Mouse (Mus musculus) limb, embryonic 11.5 days (tissue): ENCODE data around the gene Cdhr3. TPM values are rescaled to one million over a fixed set of nuclear protein-coding genes. Genes with fewer than 3 reads are reported as not detected.

ENCODE experiments used
- ATAC-seq: fragments of 200-750 bp; cut with Nextera tagmentation; 2 replicates; pipeline ENCODE4 v1.8.0; 2017; ENCODE audit warnings: low read depth; ENCODE audit not compliant: insufficient number of reproducible peaks, low FRiP score, low TSS enrichment
- DNase-seq: peaks from one replicate; pipeline ENCODE4 v3.0.0-alpha.2; 2015; ENCODE audit warnings: low spot score
- H3K27ac ChIP-seq: fragments of 300-500 bp; sonication (generic); replicated peaks from 2 replicates; pipeline ENCODE4 v1.5.1; 2014; ENCODE audit warnings: low read depth, mild to moderate bottlenecking, low read length
- H3K27me3 ChIP-seq: fragments of 300-500 bp; sonication (generic); 2 replicates; pipeline ENCODE4 v1.6.1; 2014; ENCODE audit warnings: mild to moderate bottlenecking, low read length, mixed read lengths; ENCODE audit not compliant: control insufficient read depth, insufficient read depth
- H3K36me3 ChIP-seq: fragments of 300-500 bp; sonication (generic); 2 replicates; pipeline ENCODE4 v1.6.1; 2014; ENCODE audit warnings: mild to moderate bottlenecking, low read length, moderate library complexity, mixed read lengths; ENCODE audit not compliant: control insufficient read depth, insufficient read depth
- H3K4me1 ChIP-seq: fragments of 300-500 bp; sonication (generic); 2 replicates; pipeline ENCODE4 v1.6.1; 2014; ENCODE audit warnings: low read length, mixed read lengths; ENCODE audit not compliant: control insufficient read depth, insufficient read depth
- H3K4me2 ChIP-seq: fragments of 300-500 bp; sonication (generic); 2 replicates; pipeline ENCODE4 v1.6.1; 2014; ENCODE audit warnings: low read depth, mild to moderate bottlenecking, moderate library complexity; ENCODE audit not compliant: severe bottlenecking
- H3K4me3 ChIP-seq: fragments of 300-500 bp; sonication (generic); 2 replicates; pipeline ENCODE4 v1.5.1; 2014; ENCODE audit warnings: low read depth, low read length
- H3K9ac ChIP-seq: fragments of 300-500 bp; sonication (generic); 2 replicates; pipeline ENCODE4 v1.6.1; 2014; ENCODE audit warnings: mild to moderate bottlenecking, low read length
- H3K9me3 ChIP-seq: fragments of 300-500 bp; sonication (generic); 2 replicates; pipeline ENCODE4 v1.6.1; 2016; ENCODE audit warnings: low read length; ENCODE audit not compliant: control insufficient read depth
- WGBS: fragments of 180-500 bp; shearing (Covaris S2); extraction: QIAGEN DNeasy Blood & Tissue Kit; methylation state at CpG from one replicate; pipeline ENCODE4 v1.1.7; 2014; 5-methylcytosine and 5-hydroxymethylcytosine counted together
- polyA plus RNA-seq: library from polyadenylated mRNA; unstranded; fragments of >200 nt; fragmentation: Nextera tagmentation; extraction: Ambion mirVana; gene quantifications from 2 replicates; pipeline ENCODE4 v1.2.1, GENCODE M21; 2014

Gene Cdhr3
- polyA plus RNA-seq, 1 experiment from 2014 or later, result not detected

DNA sequence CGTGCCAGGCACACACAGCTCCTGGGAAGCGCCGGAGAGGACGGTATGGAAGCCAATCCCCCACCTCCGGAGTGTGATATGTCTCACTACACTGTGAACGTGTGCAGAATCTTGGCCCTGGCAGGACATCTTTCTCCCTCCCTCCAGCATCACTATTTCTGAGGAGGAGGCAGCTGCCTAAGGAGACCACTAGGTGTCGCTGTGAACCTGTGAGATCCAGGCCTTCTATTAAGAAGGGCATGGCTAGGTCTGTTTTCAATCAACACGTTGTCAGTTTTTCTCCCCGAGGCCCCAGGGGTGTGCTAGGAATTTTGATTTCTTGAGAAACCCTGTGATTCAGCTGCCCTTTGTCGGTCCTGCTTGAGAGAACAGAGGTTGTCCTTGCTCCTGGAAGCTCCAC is 65.6 kb downstream of the Cdhr3 start:
- DNase-seq (peak; percentile 86), ATAC-seq (peak; percentile 73)
- no peaks in the 10 kb centered on the region for H3K27me3 ChIP-seq
- H3K9ac ChIP-seq, result no peak overlapping the region
- no peak overlapping the region for H3K27ac ChIP-seq
- H3K4me3 ChIP-seq, result no peak overlapping the region
- H3K4me2 ChIP-seq, result peak overlapping the region; percentile 27; the same call in 1 of the 2 replicates
- 4% methylated on average over 10 of the region's 10 CpGs for WGBS
- H3K36me3 ChIP-seq, result no peaks in the 10 kb centered on the region
- H3K4me1 ChIP-seq, result peaks cover 15% of the 10 kb centered on the region
- no peaks in the 10 kb centered on the region for H3K9me3 ChIP-seq

DNA sequence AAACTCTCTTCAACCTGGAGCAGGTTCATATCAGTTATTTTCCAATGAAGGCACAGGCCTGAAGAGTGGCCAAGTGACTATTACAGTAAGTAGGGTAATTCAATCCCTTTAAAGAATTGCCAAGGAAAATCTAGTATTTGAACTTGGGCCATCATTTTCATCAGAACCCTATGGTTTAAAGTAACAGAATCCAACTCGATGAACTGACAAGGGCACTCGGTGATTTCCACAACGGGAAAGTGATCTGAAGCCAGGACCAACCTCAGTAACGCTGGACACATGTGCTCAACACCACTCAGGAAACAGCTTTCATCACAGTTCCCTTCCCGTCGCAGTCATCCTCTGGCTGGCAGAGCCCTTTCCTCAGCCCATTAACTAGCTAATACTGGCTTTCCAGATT is 68.2 kb downstream of the Cdhr3 start:
- 62% methylated on average over 6 of the region's 6 CpGs for WGBS
- H3K9me3 ChIP-seq, result no peaks in the 10 kb centered on the region
- no peak overlapping the region for H3K27ac ChIP-seq
- ATAC-seq, result no peak
- no peaks in the 10 kb centered on the region for H3K36me3 ChIP-seq
- H3K9ac ChIP-seq, result no peak overlapping the region
- no peak for DNase-seq
- H3K27me3 ChIP-seq, result no peaks in the 10 kb centered on the region
- H3K4me1 ChIP-seq, result peaks cover 15% of the 10 kb centered on the region
- H3K4me2 ChIP-seq, result no peak overlapping the region
- H3K4me3 ChIP-seq, result no peak overlapping the region

DNA sequence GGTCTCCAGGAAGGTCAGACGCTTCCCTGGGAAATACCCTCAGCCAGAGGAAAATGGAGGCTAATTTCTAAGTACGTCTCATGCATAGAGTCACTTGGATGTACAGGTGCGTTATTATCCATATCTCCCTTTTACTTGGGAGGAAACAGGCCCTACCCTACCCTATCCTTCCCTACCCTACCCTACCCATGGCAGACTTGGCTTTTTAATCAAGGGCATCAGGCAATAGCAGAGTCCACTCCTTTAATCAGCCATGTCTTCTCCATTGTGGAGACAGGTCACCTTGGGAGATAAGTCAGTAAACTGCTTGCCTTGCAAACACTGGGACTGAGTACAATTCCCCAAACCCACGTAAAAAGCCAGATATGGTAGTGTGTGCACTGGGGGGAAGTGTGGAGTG is 70.9 kb downstream of the Cdhr3 start:
- no peak overlapping the region for H3K4me2 ChIP-seq
- H3K36me3 ChIP-seq, result no peaks in the 10 kb centered on the region
- peaks cover 3% of the 10 kb centered on the region; the same call in 1 of the 2 replicates for H3K4me1 ChIP-seq
- DNase-seq, result no peak
- ATAC-seq, result no peak
- H3K27me3 ChIP-seq, result no peaks in the 10 kb centered on the region
- no peak overlapping the region for H3K4me3 ChIP-seq
- no peak overlapping the region for H3K27ac ChIP-seq
- WGBS, result 90% methylated on average over 4 of the region's 4 CpGs
- H3K9ac ChIP-seq, result no peak overlapping the region
- H3K9me3 ChIP-seq, result no peaks in the 10 kb centered on the region

DNA sequence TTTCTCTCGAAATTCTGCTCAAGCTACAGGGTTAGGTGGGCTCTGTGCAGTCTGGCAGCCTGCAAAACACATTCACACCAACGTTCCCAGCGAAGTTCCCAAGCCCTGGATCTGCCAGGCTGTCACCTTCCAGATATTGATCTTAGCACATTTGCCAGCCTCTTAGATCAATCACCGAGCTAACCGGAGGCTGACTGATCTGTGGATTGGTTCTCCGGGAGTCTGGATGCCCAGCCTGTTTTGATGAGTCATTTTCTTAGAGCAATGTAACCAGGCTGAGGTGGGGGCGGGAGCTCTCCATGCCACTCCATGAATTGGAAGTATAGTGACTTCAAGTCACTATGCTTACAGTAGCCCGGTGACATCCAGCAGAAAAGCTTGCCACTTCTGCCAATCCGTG is 71.5 kb downstream of the Cdhr3 start:
- Histone ChIP-seq H3K9ac (no peak overlapping the region), H3K4me1 (peaks cover 3% of the 10 kb centered on the region; the same call in 1 of the 2 replicates), H3K27ac (no peak overlapping the region), H3K4me2 (no peak overlapping the region), H3K9me3 (no peaks in the 10 kb centered on the region), H3K27me3 (no peaks in the 10 kb centered on the region), H3K36me3 (no peaks in the 10 kb centered on the region), H3K4me3 (no peak overlapping the region)
- ATAC-seq, result no peak
- DNase-seq, result no peak
- WGBS, result 79% methylated on average over 9 of the region's 9 CpGs

DNA sequence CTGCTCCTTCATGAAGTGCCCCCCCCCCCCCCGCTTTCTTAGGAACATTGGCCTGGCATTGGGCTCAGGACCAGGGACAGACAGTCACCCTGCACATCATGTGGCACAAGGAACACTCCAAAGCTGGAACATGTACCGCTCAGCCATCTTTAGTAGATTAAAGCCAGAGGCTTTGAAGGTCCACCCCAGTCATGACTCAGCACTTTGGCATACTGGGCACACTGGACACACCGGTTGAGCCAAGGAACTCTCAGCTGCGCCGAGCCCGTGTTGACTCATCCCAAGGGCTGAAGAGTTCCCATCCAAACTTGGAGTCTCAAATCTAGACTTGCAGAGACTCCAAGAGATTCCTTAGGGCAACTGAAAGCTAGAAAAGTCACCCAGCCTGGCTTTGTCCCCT is 72.7 kb downstream of the Cdhr3 start:
- Histone ChIP-seq H3K27me3 (no peaks in the 10 kb centered on the region), H3K36me3 (no peaks in the 10 kb centered on the region), H3K9me3 (no peaks in the 10 kb centered on the region), H3K4me3 (no peak overlapping the region), H3K4me2 (no peak overlapping the region), H3K9ac (no peak overlapping the region), H3K27ac (no peak overlapping the region), H3K4me1 (peaks cover 3% of the 10 kb centered on the region; the same call in 1 of the 2 replicates)
- no peak for ATAC-seq
- 83% methylated on average over 6 of the region's 6 CpGs for WGBS
- no peak for DNase-seq

DNA sequence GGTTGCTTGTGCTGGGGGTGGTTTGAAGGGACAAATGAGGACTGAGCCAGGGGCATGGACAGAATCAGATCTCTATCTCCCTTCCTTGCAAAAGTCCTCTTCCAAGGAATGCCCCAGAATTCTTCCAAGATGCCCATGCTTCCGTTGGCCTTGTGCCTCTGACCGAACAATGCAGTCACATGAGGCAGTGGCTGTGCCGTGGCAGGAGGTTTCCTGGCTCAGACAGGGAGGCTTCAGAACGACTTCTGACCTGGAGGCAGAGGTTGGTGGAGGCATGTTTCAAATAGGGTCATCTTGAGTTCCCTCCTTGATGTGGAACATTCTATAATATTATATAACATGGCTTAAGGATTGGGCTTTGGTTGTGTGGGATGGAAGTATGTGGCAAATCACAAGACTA is 74.1 kb downstream of the Cdhr3 start:
- WGBS, result 80% methylated on average over 4 of the region's 4 CpGs
- no peak for ATAC-seq
- H3K36me3 ChIP-seq, result no peaks in the 10 kb centered on the region

DNA sequence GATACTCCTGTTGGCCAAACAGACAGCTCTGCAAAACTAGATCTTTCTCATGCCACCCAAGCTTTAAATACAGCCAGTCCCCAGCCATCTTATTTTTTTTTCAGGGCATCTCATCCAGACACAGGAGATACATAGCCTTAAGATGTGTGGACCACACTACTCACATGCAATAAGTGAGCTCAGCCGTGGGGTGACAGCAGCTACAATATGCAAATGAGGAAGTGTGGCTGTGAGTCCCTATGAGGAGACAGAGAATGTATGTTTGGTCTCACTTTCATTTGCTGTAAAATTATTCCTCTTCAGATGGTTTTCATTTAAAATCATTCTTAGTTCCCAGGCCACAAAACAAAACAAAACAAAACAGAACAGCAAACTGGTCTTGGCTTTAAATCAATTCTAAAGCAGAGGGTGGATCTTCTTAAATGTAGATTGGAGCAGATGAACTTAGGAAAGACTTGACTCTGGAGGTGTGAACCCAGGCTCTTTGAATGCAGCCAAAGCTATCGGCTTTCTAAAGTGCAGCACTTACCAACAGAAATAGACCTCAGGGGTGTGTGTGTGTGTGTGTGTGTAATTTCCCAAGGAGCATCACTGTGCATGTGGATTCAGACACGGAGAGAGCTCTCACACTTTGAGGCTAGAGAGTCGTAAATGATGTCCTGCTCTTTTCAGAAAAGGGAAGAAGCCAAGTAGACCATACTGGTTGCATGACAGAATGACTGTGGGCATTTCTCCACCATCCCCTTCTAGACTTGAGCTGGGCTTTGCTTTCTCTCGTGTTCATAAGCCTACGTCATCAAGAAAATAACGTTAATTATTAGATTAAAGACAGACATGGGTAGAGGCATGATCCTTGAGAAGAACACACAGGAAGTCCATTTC is 75.6 kb downstream of the Cdhr3 start:
- Histone ChIP-seq H3K9me3 (no peaks in the 10 kb centered on the region), H3K27ac (no peak overlapping the region), H3K4me1 (peaks cover 3% of the 10 kb centered on the region; the same call in 1 of the 2 replicates), H3K4me2 (no peak overlapping the region), H3K9ac (no peak overlapping the region), H3K27me3 (no peaks in the 10 kb centered on the region), H3K4me3 (no peak overlapping the region), H3K36me3 (no peaks in the 10 kb centered on the region)
- ATAC-seq (no peak), DNase-seq (no peak)
- whole genome bisulfite sequencing, result 63% methylated on average over 7 of the region's 7 CpGs

More for the DNA sequence above, 74.1 kb downstream of the Cdhr3 start:
- Histone ChIP-seq H3K4me3 (no peak overlapping the region), H3K9me3 (no peaks in the 10 kb centered on the region), H3K9ac (no peak overlapping the region), H3K4me1 (peaks cover 3% of the 10 kb centered on the region; the same call in 1 of the 2 replicates), H3K27me3 (no peaks in the 10 kb centered on the region), H3K27ac (no peak overlapping the region), H3K4me2 (no peak overlapping the region)
- DNase-seq, result no peak

DNA sequence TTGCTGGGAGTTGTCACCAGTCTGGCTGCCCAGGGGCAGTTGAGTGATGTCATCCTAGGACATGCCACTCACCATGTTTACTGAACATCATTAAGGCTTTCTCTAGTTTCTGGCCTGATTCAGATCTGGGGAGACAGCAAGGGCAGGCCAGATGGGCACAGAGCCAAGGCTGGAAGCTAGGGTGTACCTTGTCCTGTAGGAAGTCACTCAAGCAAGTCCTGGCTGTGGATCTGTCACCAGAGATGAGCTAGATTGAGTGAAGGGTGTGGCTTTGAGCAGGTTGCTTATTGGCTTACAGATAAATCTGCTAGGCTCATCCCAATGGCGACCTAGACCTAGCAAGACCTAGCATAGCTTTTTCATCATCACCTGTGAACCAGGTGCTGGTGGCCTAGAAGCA is 77.6 kb downstream of the Cdhr3 start:
- Histone ChIP-seq H3K27me3 (no peaks in the 10 kb centered on the region), H3K9me3 (no peaks in the 10 kb centered on the region), H3K4me2 (no peak overlapping the region), H3K9ac (no peak overlapping the region), H3K4me3 (no peak overlapping the region), H3K36me3 (no peaks in the 10 kb centered on the region), H3K4me1 (peaks cover 3% of the 10 kb centered on the region; the same call in 1 of the 2 replicates), H3K27ac (no peak overlapping the region)
- DNase-seq (no peak), ATAC-seq (no peak)
- 53% methylated on average over 1 of the region's 1 CpGs for WGBS
